Mouse (Mus musculus) cerebellum, postnatal 4 days (tissue): Measurements from ENCODE around the gene Efcc1.

Source experiments
- DNase-seq, 2 experiments: peaks; one replicate each; pipeline ENCODE4 v3.0.0; 2022; ENCODE audit warnings: low spot score in 2 of 2, mixed read lengths in 1 of 2

Efcc1 gene

GRCm38 (mm10) chr6:87730591-87731462 is at the start of gene Efcc1:
Efcc1 (plus strand) TSS chr6:87730869.
- peak in 1 of 2 experiments; percentile 26 for DNase-seq

GRCm38 (mm10) chr6:87695947-87696346 is 34.7 kb upstream of the Efcc1 start:
- DNase-seq: no peak

GRCm38 (mm10) chr6:87696544-87696943 is 34.1 kb upstream of the Efcc1 start:
- no peak for DNase-seq

- DNase-seq: no peak
These were observed 24.4 kb upstream of the Efcc1 start for GRCm38 (mm10) chr6:87706246-87706645.

- no peak for DNase-seq
These were observed 18.4 kb upstream of the Efcc1 start for GRCm38 (mm10) chr6:87712311-87712710.

GRCm38 (mm10) chr6:87714091-87714490 is 16.6 kb upstream of the Efcc1 start:
- DNase-seq: no peak

- peak in 1 of 2 experiments; percentile 33 for DNase-seq
These were observed 8.0 kb upstream of the Efcc1 start for GRCm38 (mm10) chr6:87722631-87723030.

- no peak for DNase-seq
These were observed 5.3 kb upstream of the Efcc1 start for GRCm38 (mm10) chr6:87725267-87725912.

- no peak for DNase-seq
These were observed 2.6 kb upstream of the Efcc1 start for GRCm38 (mm10) chr6:87728102-87728501.

- DNase-seq: no peak
These were observed 528 bp upstream of the Efcc1 start for GRCm38 (mm10) chr6:87730141-87730540.

- DNase-seq: no peak
These were observed 910 bp downstream of the Efcc1 start for GRCm38 (mm10) chr6:87731463-87732095.

GRCm38 (mm10) chr6:87732151-87733011 is 1.7 kb downstream of the Efcc1 start:
- DNase-seq: no peak

GRCm38 (mm10) chr6:87733131-87733930 is 2.7 kb downstream of the Efcc1 start:
- no peak for DNase-seq

- no peak for DNase-seq
These were observed 3.5 kb downstream of the Efcc1 start for GRCm38 (mm10) chr6:87734136-87734535.

- no peak for DNase-seq
These were observed 6.3 kb downstream of the Efcc1 start for GRCm38 (mm10) chr6:87736923-87737322.

GRCm38 (mm10) chr6:87737921-87738626 is 7.4 kb downstream of the Efcc1 start:
- no peak for DNase-seq

- no peak for DNase-seq
These were observed 9.2 kb downstream of the Efcc1 start for GRCm38 (mm10) chr6:87739898-87740297.

- DNase-seq: no peak
These were observed 9.8 kb downstream of the Efcc1 start for GRCm38 (mm10) chr6:87740496-87740895.

GRCm38 (mm10) chr6:87741978-87742377 is 11.3 kb downstream of the Efcc1 start:
- DNase-seq: no peak

- DNase-seq: no peak
These were observed 12.1 kb downstream of the Efcc1 start for GRCm38 (mm10) chr6:87742804-87743203.
